Mouse (Mus musculus) hindbrain, embryonic 10.5 days (tissue): ENCODE measurements around the gene Adamts4. TPM values are rescaled to one million over a fixed set of nuclear protein-coding genes. Genes with fewer than 3 reads are reported as not detected.

Experiments
- DNase-seq: peaks from one replicate; pipeline ENCODE4 v3.0.0-alpha.2; 2017; ENCODE audit warnings: low spot score
- H3K27ac ChIP-seq: fragments of 300-500 bp; sonication (generic); 2 replicates; pipeline ENCODE4 v1.5.1; 2016; ENCODE audit warnings: mild to moderate bottlenecking, moderate library complexity
- H3K27me3 ChIP-seq: fragments of 300-500 bp; sonication (generic); 2 replicates; pipeline ENCODE4 v1.6.1; 2016; ENCODE audit warnings: mild to moderate bottlenecking; ENCODE audit not compliant: poor library complexity, insufficient read depth, severe bottlenecking
- H3K36me3 ChIP-seq: fragments of 300-500 bp; sonication (generic); 2 replicates; pipeline ENCODE4 v1.6.1; 2016; ENCODE audit warnings: mild to moderate bottlenecking, moderate library complexity
- H3K4me1 ChIP-seq: fragments of 300-500 bp; sonication (generic); replicated peaks from 2 replicates; pipeline ENCODE4 v1.6.1; 2016; ENCODE audit warnings: mild to moderate bottlenecking
- H3K4me3 ChIP-seq: fragments of 300-500 bp; sonication (generic); 2 replicates; pipeline ENCODE4 v1.5.1; 2016; ENCODE audit warnings: mild to moderate bottlenecking, moderate library complexity
- H3K9me3 ChIP-seq: fragments of 300-500 bp; sonication (generic); 2 replicates; pipeline ENCODE4 v1.6.1; 2016; ENCODE audit warnings: mild to moderate bottlenecking, moderate library complexity
- WGBS: fragments of 180-500 bp; shearing (Covaris S2); methylation state at CpG from one replicate; pipeline ENCODE4 v1.1.7; 2016; 5-methylcytosine and 5-hydroxymethylcytosine counted together
- polyA plus RNA-seq: library from polyadenylated mRNA; unstranded; fragments of >200 nt; fragmentation: Nextera tagmentation; extraction: Ambion mirVana; gene quantifications from 2 replicates; pipeline ENCODE4 v1.2.1, GENCODE M21; 2016

Gene Adamts4
- polyA plus RNA-seq, 1 experiment from 2014 or later = 10.4 TPM

- Histone ChIP-seq H3K4me1 (peaks cover 24% of the 10 kb centered on the region), H3K27ac (no peak overlapping the region), H3K36me3 (peaks cover 73% of the 10 kb centered on the region), H3K9me3 (no peaks in the 10 kb centered on the region), H3K27me3 (no peaks in the 10 kb centered on the region), H3K4me3 (no peak overlapping the region)
- DNase-seq = no peak
- WGBS = 87% methylated on average over 10 of the region's 10 CpGs
Measured at GRCm38 (mm10) chr1:171277736-171278135, 27.5 kb downstream of the Adamts4 start.

- 94% methylated on average over 8 of the region's 8 CpGs for WGBS
- Histone ChIP-seq H3K36me3 (peaks cover 73% of the 10 kb centered on the region), H3K4me1 (peaks cover 24% of the 10 kb centered on the region), H3K4me3 (no peak overlapping the region), H3K27me3 (no peaks in the 10 kb centered on the region), H3K9me3 (no peaks in the 10 kb centered on the region), H3K27ac (no peak overlapping the region)
- DNase-seq = no peak
Measured at GRCm38 (mm10) chr1:171278436-171278835, 28.2 kb downstream of the Adamts4 start.

- H3K27ac ChIP-seq = no peak overlapping the region
- H3K36me3 ChIP-seq = peaks cover 73% of the 10 kb centered on the region
- no peaks in the 10 kb centered on the region for H3K9me3 ChIP-seq
- H3K4me3 ChIP-seq = peak overlapping the region; percentile 78
- H3K4me1 ChIP-seq = peaks cover 24% of the 10 kb centered on the region
- no peaks in the 10 kb centered on the region for H3K27me3 ChIP-seq
- no peak for DNase-seq
- WGBS = 88% methylated on average over 14 of the region's 14 CpGs
Measured at GRCm38 (mm10) chr1:171279012-171279705, 28.9 kb downstream of the Adamts4 start.

- H3K27ac ChIP-seq = no peak overlapping the region; the same call in 1 of the 2 replicates
- 63% methylated on average over 5 of the region's 5 CpGs for WGBS
Measured at GRCm38 (mm10) chr1:171279721-171280120, 29.5 kb downstream of the Adamts4 start.

GRCm38 (mm10) chr1:171280250-171280915 lies 30.2 kb downstream of the Adamts4 start:
- Histone ChIP-seq H3K36me3 (peaks cover 73% of the 10 kb centered on the region), H3K4me1 (peaks cover 28% of the 10 kb centered on the region), H3K27me3 (no peaks in the 10 kb centered on the region), H3K9me3 (no peaks in the 10 kb centered on the region), H3K27ac (peak overlapping the region; percentile 84), H3K4me3 (peak overlapping the region; percentile 78)
- DNase-seq = peak; percentile 5
- 2% methylated on average over 25 of the region's 25 CpGs for WGBS

More at GRCm38 (mm10) chr1:171279721-171280120, 29.5 kb downstream of the Adamts4 start:
- Histone ChIP-seq H3K27me3 (no peaks in the 10 kb centered on the region), H3K4me3 (peak overlapping the region; percentile 78), H3K4me1 (peaks cover 24% of the 10 kb centered on the region), H3K36me3 (peaks cover 73% of the 10 kb centered on the region), H3K9me3 (no peaks in the 10 kb centered on the region)
- DNase-seq = no peak

- under 1% methylated on average over 26 of the region's 26 CpGs for WGBS
- peaks cover 73% of the 10 kb centered on the region for H3K36me3 ChIP-seq
- peak; percentile 92 for DNase-seq
- H3K27me3 ChIP-seq = no peaks in the 10 kb centered on the region
- H3K4me3 ChIP-seq = peak within 1 kb of the TSS; percentile 78
- H3K9me3 ChIP-seq = no peaks in the 10 kb centered on the region
- peaks cover 33% of the 10 kb centered on the region for H3K4me1 ChIP-seq
- peak within 1 kb of the TSS; percentile 87 for H3K27ac ChIP-seq
Measured at GRCm38 (mm10) chr1:171280916-171281527, 30.8 kb downstream of the Adamts4 start, which contains the start of gene Ppox. Gene Ppox (minus strand): TSS chr1:171281186.

- Histone ChIP-seq H3K27me3 (no peaks in the 10 kb centered on the region), H3K4me3 (peak overlapping the region; percentile 78), H3K4me1 (peaks cover 38% of the 10 kb centered on the region), H3K36me3 (peaks cover 73% of the 10 kb centered on the region), H3K27ac (peak overlapping the region; percentile 87), H3K9me3 (no peaks in the 10 kb centered on the region)
- peak; percentile 80 for DNase-seq
- WGBS = 0% methylated on average over 10 of the region's 10 CpGs
Measured at GRCm38 (mm10) chr1:171281528-171281923, 31.3 kb downstream of the Adamts4 start.

GRCm38 (mm10) chr1:171282086-171282805 lies 32.0 kb downstream of the Adamts4 start:
- peaks cover 68% of the 10 kb centered on the region for H3K36me3 ChIP-seq
- no peaks in the 10 kb centered on the region for H3K27me3 ChIP-seq
- 81% methylated on average over 18 of the region's 18 CpGs for WGBS
- peaks cover 46% of the 10 kb centered on the region for H3K4me1 ChIP-seq
- H3K4me3 ChIP-seq = peak overlapping the region; percentile 78
- no peak for DNase-seq
- H3K27ac ChIP-seq = peak overlapping the region; percentile 87
- no peaks in the 10 kb centered on the region for H3K9me3 ChIP-seq

GRCm38 (mm10) chr1:171283188-171284160 lies 33.3 kb downstream of the Adamts4 start:
- Histone ChIP-seq H3K9me3 (no peaks in the 10 kb centered on the region), H3K4me1 (peaks cover 56% of the 10 kb centered on the region), H3K27me3 (no peaks in the 10 kb centered on the region), H3K27ac (no peak overlapping the region), H3K4me3 (no peak overlapping the region), H3K36me3 (peaks cover 65% of the 10 kb centered on the region)
- DNase-seq = no peak
- WGBS = 93% methylated on average over 18 of the region's 18 CpGs

- peaks cover 66% of the 10 kb centered on the region for H3K36me3 ChIP-seq
- H3K4me1 ChIP-seq = peaks cover 60% of the 10 kb centered on the region
- H3K27ac ChIP-seq = no peak overlapping the region
- no peaks in the 10 kb centered on the region for H3K9me3 ChIP-seq
- H3K27me3 ChIP-seq = no peaks in the 10 kb centered on the region
- WGBS = 91% methylated on average over 15 of the region's 15 CpGs
- H3K4me3 ChIP-seq = peak overlapping the region; percentile 1; the same call in 1 of the 2 replicates
- no peak for DNase-seq
Measured at GRCm38 (mm10) chr1:171284491-171284890, 34.3 kb downstream of the Adamts4 start.

GRCm38 (mm10) chr1:171285096-171285892 lies 35.1 kb downstream of the Adamts4 start:
- no peaks in the 10 kb centered on the region for H3K27me3 ChIP-seq
- H3K9me3 ChIP-seq = no peaks in the 10 kb centered on the region
- peak overlapping the region; percentile 1; the same call in 1 of the 2 replicates for H3K4me3 ChIP-seq
- no peak overlapping the region for H3K27ac ChIP-seq
- peaks cover 74% of the 10 kb centered on the region for H3K36me3 ChIP-seq
- 87% methylated on average over 20 of the region's 20 CpGs for WGBS
- no peak for DNase-seq
- H3K4me1 ChIP-seq = peaks cover 52% of the 10 kb centered on the region
